Mouse (Mus musculus) lung, postnatal 0 days (tissue): ENCODE measurements around the gene Ccdc163.

Experiments
- CTCF ChIP-seq: IDR thresholded peaks from 2 replicates; pipeline ENCODE4 v1.5.1; 2016; ENCODE audit warnings: antibody characterized with exemption, mild to moderate bottlenecking
- EP300 ChIP-seq: IDR thresholded peaks from 2 replicates; pipeline ENCODE4 v1.6.1; 2016; ENCODE audit warnings: antibody characterized with exemption, mild to moderate bottlenecking, control low read depth

DNA sequence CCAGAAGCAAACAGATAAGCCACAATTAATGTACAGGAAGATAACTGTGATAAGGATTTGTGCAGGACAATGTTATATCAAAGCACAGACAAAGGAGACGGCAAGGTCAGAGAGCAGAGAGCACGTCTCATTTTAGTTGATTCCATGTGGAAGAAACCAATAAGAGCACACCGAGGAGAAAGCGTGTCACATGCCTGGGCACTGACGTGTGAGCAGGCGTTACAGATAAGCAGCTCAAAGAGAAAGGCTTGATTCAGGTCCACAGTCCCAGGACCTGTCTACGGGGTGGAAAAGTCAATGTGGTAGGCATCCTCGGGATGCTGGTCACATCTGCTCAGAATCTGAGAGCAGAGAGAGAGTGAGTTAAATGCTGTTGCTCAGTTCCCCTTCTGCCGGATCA, 22.8 kb downstream of the Ccdc163 start:
- no peak for TF ChIP-seq CTCF
- TF ChIP-seq EP300, result no peak
